Comparison of ENCODE assay signal across 9 mouse cellular contexts in the genomic region with DNA sequence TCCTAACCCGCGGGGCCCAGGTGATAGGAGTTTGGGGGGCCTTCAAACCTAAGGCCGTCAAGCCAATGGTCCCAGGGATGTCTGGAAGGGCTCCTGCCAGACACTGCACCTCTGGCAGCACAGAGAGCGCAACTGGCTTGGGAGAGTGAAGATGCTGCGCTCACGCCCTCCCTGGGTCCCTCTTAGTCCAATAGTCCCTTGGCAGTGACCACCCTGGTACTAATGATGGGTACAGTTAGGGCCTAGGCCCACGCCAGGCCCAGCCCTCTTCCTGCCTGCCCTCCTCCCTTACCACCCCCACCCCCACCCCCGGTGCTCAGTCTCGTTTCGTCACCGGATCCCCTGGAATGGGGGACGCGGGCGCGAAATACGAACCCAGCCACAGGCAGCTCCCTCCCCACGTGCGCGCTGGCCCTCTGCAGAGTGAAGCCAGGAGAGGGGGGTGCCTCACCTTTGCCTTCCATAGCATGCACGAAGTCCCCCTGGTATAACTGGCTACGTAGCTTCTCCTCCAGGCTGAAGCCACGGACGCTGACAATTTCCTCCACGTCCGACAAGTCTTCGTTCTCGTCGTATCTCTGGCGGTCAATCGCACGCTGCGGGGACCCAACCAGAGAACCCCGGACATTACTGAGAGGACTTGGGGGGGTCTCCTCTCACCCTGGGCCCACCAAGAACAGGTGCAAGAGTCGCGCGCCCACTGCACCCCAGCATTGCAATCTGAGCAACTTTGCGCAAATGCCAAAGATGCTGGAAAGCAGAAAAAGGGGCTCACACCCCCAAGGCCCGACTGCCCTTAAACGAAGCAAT. TPM values are rescaled to one million over a fixed set of nuclear protein-coding genes. Genes with fewer than 3 reads are reported as not detected.
DNase-seq lines count a peak whose midpoint lies in the region; ATAC-seq and TF ChIP-seq lines count a peak whose summit lies in the region.
"Had no signal": no experiment of that assay in that cellular context is flagged by ENCODE, and none has a peak within 500 bp of the region (broad histone marks: within the 10 kb centered on the region; RNA-seq: fewer than 3 reads in every experiment).

No protein-coding gene starts in this region.

- peak overlapping the region; percentile 75 for H3K4me3 ChIP-seq in kidney, embryonic 15.5 days (replicated peaks)
- H3K4me3 ChIP-seq in MEL (ENCODE audit: control insufficient read depth in 1 of 2, insufficient read depth in 1 of 2, low read depth in 2 of 2, low read length in 2 of 2): peak overlapping the region; percentile 79 to 89
- peak overlapping the region; percentile 66 for H3K4me3 ChIP-seq in embryonic facial prominence, embryonic 13.5 days
- peak overlapping the region; percentile 67 for H3K4me3 ChIP-seq in hindbrain, embryonic 12.5 days
- H3K4me3 ChIP-seq in liver, embryonic 14.5 days (ENCODE audit: insufficient read depth in 1 of 2, low read depth in 2 of 2, low read length in 2 of 2): peak overlapping the region; percentile 58 to 60
- peak overlapping the region; percentile 68 for H3K4me3 ChIP-seq in neural tube, embryonic 11.5 days (ENCODE audit: low read depth, low read length)

- H3K9me3 ChIP-seq in kidney, embryonic 15.5 days (replicated peaks): no peaks in the 10 kb centered on the region
- no peaks in the 10 kb centered on the region for H3K9me3 ChIP-seq in MEL (replicated peaks; ENCODE audit: insufficient read depth, low read length)
- H3K9me3 ChIP-seq in embryonic facial prominence, embryonic 13.5 days: no peaks in the 10 kb centered on the region
- H3K9me3 ChIP-seq in hindbrain, embryonic 12.5 days (replicated peaks): no peaks in the 10 kb centered on the region
- no peaks in the 10 kb centered on the region for H3K9me3 ChIP-seq in liver, embryonic 14.5 days (ENCODE audit: control insufficient read depth, low read length)
- H3K9me3 ChIP-seq in neural tube, embryonic 11.5 days (ENCODE audit: control insufficient read depth, low read length): no peaks in the 10 kb centered on the region

- no peaks in the 10 kb centered on the region for H3K27me3 ChIP-seq in kidney, embryonic 15.5 days
- H3K27me3 ChIP-seq in MEL (ENCODE audit: control insufficient read depth in 1 of 2, insufficient read depth in 2 of 2, low read length in 2 of 2): no peaks in the 10 kb centered on the region
- H3K27me3 ChIP-seq in embryonic facial prominence, embryonic 13.5 days: no peaks in the 10 kb centered on the region; the same call in 1 of the 2 replicates
- no peaks in the 10 kb centered on the region for H3K27me3 ChIP-seq in hindbrain, embryonic 12.5 days
- H3K27me3 ChIP-seq in liver, embryonic 14.5 days (ENCODE audit: control insufficient read depth, insufficient read depth, low read length): peaks cover 13% of the 10 kb centered on the region
- no peaks in the 10 kb centered on the region for H3K27me3 ChIP-seq in neural tube, embryonic 11.5 days (ENCODE audit: control insufficient read depth, insufficient read depth, low read length)

- DNase-seq in kidney, adult 18-20 months: no peak
- no peak for DNase-seq in MEL (ENCODE audit: low read depth, low spot score)
- DNase-seq in liver, embryonic 14.5 days (ENCODE audit: low read depth in 3 of 3, low spot score in 3 of 3): no peak
- peak; percentile 47 for DNase-seq in neural tube, embryonic 11.5 days (ENCODE audit: low spot score)
- DNase-seq in urinary bladder, postnatal 25 days (ENCODE audit: low spot score): no peak

- 3% methylated on average over 39 of the region's 39 CpGs for WGBS in kidney, embryonic 15.5 days
- WGBS in embryonic facial prominence, embryonic 13.5 days: 3% methylated on average over 39 of the region's 39 CpGs
- WGBS in hindbrain, embryonic 12.5 days: 2% methylated on average over 39 of the region's 39 CpGs
- WGBS in liver, embryonic 14.5 days (ENCODE audit: insufficient replicate concordance): 6% methylated on average over 39 of the region's 39 CpGs
- WGBS in neural tube, embryonic 11.5 days: under 1% methylated on average over 38 of the region's 39 CpGs

- no peak for TF ChIP-seq CTCF in MEL (IDR thresholded peaks at IDR 0.05 in 2 of 3, conservative IDR thresholded peaks at IDR 0.05 in 1 of 3; ENCODE audit: control insufficient read depth in 1 of 3, insufficient read depth in 1 of 3, low read depth in 2 of 3, low read length in 3 of 3, poor library complexity in 1 of 3, severe bottlenecking in 1 of 3)
- no peak for TF ChIP-seq CTCF in liver, embryonic 14.5 days (IDR thresholded peaks at IDR 0.05; ENCODE audit: low read depth)

- H3K79me2 ChIP-seq in MEL (ENCODE audit: control insufficient read depth, insufficient read depth, low read length, poor library complexity): peaks cover 2% of the 10 kb centered on the region; the same call in 1 of the 2 replicates

- H3K27ac ChIP-seq in kidney, embryonic 15.5 days: peak overlapping the region; percentile 95
- H3K27ac ChIP-seq in MEL (ENCODE audit: control insufficient read depth, low read depth, low read length): no peak overlapping the region
- H3K27ac ChIP-seq in embryonic facial prominence, embryonic 13.5 days: no peak overlapping the region
- H3K27ac ChIP-seq in hindbrain, embryonic 12.5 days: peak overlapping the region; percentile 81; the same call in 1 of the 2 replicates
- no peak overlapping the region for H3K27ac ChIP-seq in liver, embryonic 14.5 days
- no peak overlapping the region for H3K27ac ChIP-seq in neural tube, embryonic 11.5 days (ENCODE audit: low read depth, low read length)

- ATAC-seq in kidney, embryonic 15.5 days (replicated peaks; ENCODE audit: low FRiP score): peak; percentile 59
- peak; percentile 49; the same call in 1 of the 2 replicates for ATAC-seq in embryonic facial prominence, embryonic 13.5 days (ENCODE audit: insufficient number of reproducible peaks, insufficient read depth, low FRiP score, low TSS enrichment, low read depth)
- ATAC-seq in hindbrain, embryonic 12.5 days (ENCODE audit: low FRiP score): peak; percentile 39; the same call in 1 of the 2 replicates
- ATAC-seq in liver, embryonic 14.5 days (ENCODE audit: insufficient read depth): no peak
- ATAC-seq in neural tube, embryonic 11.5 days (ENCODE audit: insufficient read depth, low FRiP score, low TSS enrichment): no peak

- peaks cover 67% of the 10 kb centered on the region for H3K4me1 ChIP-seq in kidney, embryonic 15.5 days
- peaks cover 5 to 11% of the 10 kb centered on the region in 2 experiments; a peak in 3 of 4 replicates for H3K4me1 ChIP-seq in MEL (ENCODE audit: control insufficient read depth in 1 of 2, insufficient read depth in 2 of 2, low read length in 2 of 2)
- peaks cover 56% of the 10 kb centered on the region for H3K4me1 ChIP-seq in embryonic facial prominence, embryonic 13.5 days
- peaks cover 64% of the 10 kb centered on the region for H3K4me1 ChIP-seq in hindbrain, embryonic 12.5 days
- H3K4me1 ChIP-seq in liver, embryonic 14.5 days (replicated peaks; ENCODE audit: control insufficient read depth in 2 of 2, insufficient read depth in 2 of 2, low read length in 1 of 2): peaks cover 10 to 24% of the 10 kb centered on the region in 2 experiments
- peaks cover 44% of the 10 kb centered on the region for H3K4me1 ChIP-seq in neural tube, embryonic 11.5 days (ENCODE audit: control insufficient read depth, insufficient read depth, low read length)

- H3K9ac ChIP-seq in kidney, embryonic 15.5 days: peak overlapping the region; percentile 66
- H3K9ac ChIP-seq in MEL (ENCODE audit: control insufficient read depth, low read depth, low read length, poor library complexity, severe bottlenecking): peak overlapping the region; percentile 83
- peak overlapping the region; percentile 81 for H3K9ac ChIP-seq in embryonic facial prominence, embryonic 13.5 days
- peak overlapping the region; percentile 59 for H3K9ac ChIP-seq in hindbrain, embryonic 12.5 days
- peak overlapping the region; percentile 27 for H3K9ac ChIP-seq in liver, embryonic 14.5 days (replicated peaks)
- H3K9ac ChIP-seq in neural tube, embryonic 11.5 days (ENCODE audit: low read length): peak overlapping the region; percentile 78

- H3K4me2 ChIP-seq in kidney, embryonic 15.5 days: peak overlapping the region; percentile 97
- peak overlapping the region; percentile 98 for H3K4me2 ChIP-seq in embryonic facial prominence, embryonic 13.5 days
- peak overlapping the region; percentile 72 for H3K4me2 ChIP-seq in hindbrain, embryonic 12.5 days (replicated peaks)
- H3K4me2 ChIP-seq in liver, embryonic 14.5 days (ENCODE audit: low read depth): peak overlapping the region; percentile 96
- peak overlapping the region; percentile 95 for H3K4me2 ChIP-seq in neural tube, embryonic 11.5 days (ENCODE audit: low read depth)

- TF ChIP-seq RAD21 in MEL (IDR thresholded peaks at IDR 0.05; ENCODE audit: low read depth, low read length): no peak

- TF ChIP-seq POLR2A in MEL (IDR thresholded peaks at IDR 0.05; ENCODE audit: control insufficient read depth in 1 of 2, insufficient read depth in 1 of 2, low read depth in 1 of 2, low read length in 2 of 2, poor library complexity in 1 of 2): no peak

- H3K36me3 ChIP-seq in kidney, embryonic 15.5 days: peaks cover 15% of the 10 kb centered on the region; the same call in 1 of the 2 replicates
- H3K36me3 ChIP-seq in MEL (ENCODE audit: control insufficient read depth in 1 of 2, insufficient read depth in 2 of 2, low read length in 2 of 2): peaks cover 0 to 5% of the 10 kb centered on the region in 2 experiments; a peak in 2 of 4 replicates
- no peaks in the 10 kb centered on the region for H3K36me3 ChIP-seq in embryonic facial prominence, embryonic 13.5 days
- H3K36me3 ChIP-seq in hindbrain, embryonic 12.5 days: no peaks in the 10 kb centered on the region
- no peaks in the 10 kb centered on the region for H3K36me3 ChIP-seq in liver, embryonic 14.5 days (replicated peaks; ENCODE audit: control insufficient read depth, insufficient read depth, low read depth)
- H3K36me3 ChIP-seq in neural tube, embryonic 11.5 days (ENCODE audit: control insufficient read depth, insufficient read depth, low read length): no peaks in the 10 kb centered on the region

- TF ChIP-seq EP300 in MEL (IDR thresholded peaks at IDR 0.05; ENCODE audit: low read depth in 1 of 2, low read length in 2 of 2): no peak
- no peak for TF ChIP-seq EP300 in liver, embryonic 14.5 days (IDR thresholded peaks at IDR 0.05; ENCODE audit: low read depth)

RNA-seq across cellular contexts. Expression of gene Kdm2b, which starts 2.2 kb away (rescaled TPM):
- 92.2 and 96.8 TPM in 2 replicates for polyA plus RNA-seq in kidney, embryonic 15.5 days (2015; fragmentation: Nextera tagmentation; extraction: Ambion mirVana)
- 24.8 and 29.2 TPM in 2 replicates for total RNA-seq in MEL (2012; rRNA removed)
- polyA plus RNA-seq in MEL (2012; ENCODE audit: insufficient read depth in 1 of 2, insufficient read length in 2 of 2, low read depth in 1 of 2, low replicate concordance in 2 of 2, missing spikeins in 1 of 2): 10 to 100 TPM in 1 of 2 experiments, not detected in 1; 48.9 TPM
- 61.6 and 61.9 TPM in 2 replicates for polyA plus RNA-seq in embryonic facial prominence, embryonic 13.5 days (2015; fragmentation: Nextera tagmentation; extraction: Ambion mirVana)
- polyA plus RNA-seq in hindbrain, embryonic 12.5 days (2016; fragmentation: Nextera tagmentation; extraction: Ambion mirVana): 112 and 115 TPM in 2 replicates
- 8.1 and 10.0 TPM in 2 replicates for polyA plus RNA-seq in liver, embryonic 14.5 days (2012; rRNA removed)
- polyA plus RNA-seq in liver, embryonic 14.5 days (2014; fragmentation: Nextera tagmentation; extraction: Ambion mirVana): 11.7 and 12.3 TPM in 2 replicates
- 70.3 and 74.1 TPM in 2 replicates for polyA plus RNA-seq in neural tube, embryonic 11.5 days (2014; fragmentation: Nextera tagmentation; extraction: Ambion mirVana)

RNA-seq across cellular contexts. Expression of gene Orai1, which starts 27.5 kb away (rescaled TPM):
- polyA plus RNA-seq in kidney, embryonic 15.5 days (2015; fragmentation: Nextera tagmentation; extraction: Ambion mirVana): 17.5 and 18.5 TPM in 2 replicates
- 4.5 and 4.7 TPM in 2 replicates for total RNA-seq in MEL (2012; rRNA removed)
- polyA plus RNA-seq in MEL (2012; ENCODE audit: insufficient read depth in 1 of 2, insufficient read length in 2 of 2, low read depth in 1 of 2, low replicate concordance in 2 of 2, missing spikeins in 1 of 2): 10 to 100 TPM in 1 of 2 experiments, not detected in 1; 13.3 TPM
- 10.4 and 12.5 TPM in 2 replicates for polyA plus RNA-seq in embryonic facial prominence, embryonic 13.5 days (2015; fragmentation: Nextera tagmentation; extraction: Ambion mirVana)
- 13.5 and 13.6 TPM in 2 replicates for polyA plus RNA-seq in hindbrain, embryonic 12.5 days (2016; fragmentation: Nextera tagmentation; extraction: Ambion mirVana)
- polyA plus RNA-seq in liver, embryonic 14.5 days (2012; rRNA removed): 7.4 and 9.2 TPM in 2 replicates
- polyA plus RNA-seq in liver, embryonic 14.5 days (2014; fragmentation: Nextera tagmentation; extraction: Ambion mirVana): 6.3 and 8.1 TPM in 2 replicates
- polyA plus RNA-seq in neural tube, embryonic 11.5 days (2014; fragmentation: Nextera tagmentation; extraction: Ambion mirVana): 8.5 and 8.7 TPM in 2 replicates

RNA-seq across cellular contexts. Expression of gene Morn3, which starts 59.4 kb away (rescaled TPM):
- polyA plus RNA-seq in kidney, embryonic 15.5 days (2015; fragmentation: Nextera tagmentation; extraction: Ambion mirVana): 0.26 TPM in 1 of 2 replicates, not detected in the other
- not detected in 2 replicates for total RNA-seq in MEL (2012; rRNA removed)
- not detected for polyA plus RNA-seq in MEL (2012; ENCODE audit: insufficient read depth in 1 of 2, insufficient read length in 2 of 2, low read depth in 1 of 2, low replicate concordance in 2 of 2, missing spikeins in 1 of 2)
- not detected in 2 replicates for polyA plus RNA-seq in embryonic facial prominence, embryonic 13.5 days (2015; fragmentation: Nextera tagmentation; extraction: Ambion mirVana)
- 0.35 and 0.73 TPM in 2 replicates for polyA plus RNA-seq in hindbrain, embryonic 12.5 days (2016; fragmentation: Nextera tagmentation; extraction: Ambion mirVana)
- not detected in 2 replicates for polyA plus RNA-seq in liver, embryonic 14.5 days (2012; rRNA removed)
- not detected in 2 replicates for polyA plus RNA-seq in liver, embryonic 14.5 days (2014; fragmentation: Nextera tagmentation; extraction: Ambion mirVana)
- polyA plus RNA-seq in neural tube, embryonic 11.5 days (2014; fragmentation: Nextera tagmentation; extraction: Ambion mirVana): not detected in 2 replicates
- total RNA-seq: neutrophil, adult 5-6 weeks had no signal

Comparison
In these comparisons a context has a peak if more than half of its experiments do, and no peak if none do; other contexts are left out.
1. ATAC-seq: peak in kidney, embryonic 15.5 days (single experiment), embryonic facial prominence, embryonic 13.5 days (single experiment) and hindbrain, embryonic 12.5 days (single experiment); none in liver, embryonic 14.5 days (single experiment) and neural tube, embryonic 11.5 days (single experiment).
2. H3K27ac ChIP-seq: peak in kidney, embryonic 15.5 days (single experiment) and hindbrain, embryonic 12.5 days (single experiment); none in MEL (single experiment), embryonic facial prominence, embryonic 13.5 days (single experiment), liver, embryonic 14.5 days (single experiment) and neural tube, embryonic 11.5 days (single experiment).
3. H3K9ac ChIP-seq: peak in every context shown above with its lines; median percentile 83 in MEL; 81 in embryonic facial prominence, embryonic 13.5 days; 78 in neural tube, embryonic 11.5 days; 66 in kidney, embryonic 15.5 days; 59 in hindbrain, embryonic 12.5 days; 27 in liver, embryonic 14.5 days.
4. Peak in every context shown above with its lines, with median percentiles within 50 percentile points of each other: H3K4me2 ChIP-seq and H3K4me3 ChIP-seq.